Comparison of ENCODE assay signal across 11 mouse cellular contexts in genomic region chr3:130794142-130794925, GRCm38 (mm10).
DNase-seq lines count a peak whose midpoint lies in the region; ATAC-seq and TF ChIP-seq lines count a peak whose summit lies in the region.
"Had no signal": no experiment of that assay in that cellular context is flagged by ENCODE, and none has a peak within 500 bp of the region (broad histone marks: within the 10 kb centered on the region; RNA-seq: fewer than 3 reads in every experiment).

No protein-coding gene starts in this region.

- peak; percentile 39 for TF ChIP-seq CTCF in lung, embryonic 14.5 days (IDR thresholded peaks at IDR 0.05; ENCODE audit: low read depth)
- peak; percentile 58 for TF ChIP-seq CTCF in stomach, postnatal 0 days (IDR thresholded peaks at IDR 0.05; ENCODE audit: low read depth)

- no peak overlapping the region for H3K4me3 ChIP-seq in heart, embryonic 10.5 days
- no peak overlapping the region for H3K4me3 ChIP-seq in lung, embryonic 14.5 days (ENCODE audit: low read depth, low read length)
- H3K4me3 ChIP-seq in stomach, postnatal 0 days (ENCODE audit: low read depth, low read length): no peak overlapping the region
- H3K4me3 ChIP-seq: erythroblast, embryonic 14.5 days; heart, embryonic 15.5 days; neural tube, embryonic 15.5 days had no signal

- 0 out of 2 replicates have a peak, but pooled peaks cover 2% of the 10 kb centered on the region for H3K36me3 ChIP-seq in heart, embryonic 10.5 days
- H3K36me3 ChIP-seq in lung, embryonic 14.5 days (ENCODE audit: insufficient read depth): no peaks in the 10 kb centered on the region
- H3K36me3 ChIP-seq in stomach, postnatal 0 days (ENCODE audit: control insufficient read depth, insufficient read depth, low read length): no peaks in the 10 kb centered on the region
- H3K36me3 ChIP-seq: heart, embryonic 15.5 days; neural tube, embryonic 15.5 days had no signal

- ATAC-seq in lung, embryonic 14.5 days (ENCODE audit: insufficient read depth): no peak
- no peak for ATAC-seq in stomach, postnatal 0 days (ENCODE audit: low FRiP score, low TSS enrichment)

- DNase-seq in heart, embryonic 10.5 days (ENCODE audit: low spot score): peak; percentile 53
- no peak for DNase-seq in heart, adult 8-10 months (ENCODE audit: low spot score)
- no peak for DNase-seq in lung, embryonic 14.5 days
- DNase-seq in lung, postnatal 14 days: no peak
- peak; percentile 64 for DNase-seq in R1 (ENCODE audit: low read depth, low spot score)
- no peak for DNase-seq in stomach, postnatal 0 days (ENCODE audit: low spot score)
- DNase-seq in adipocyte (ENCODE audit: low spot score): no peak
- DNase-seq in MN1 (ENCODE audit: low spot score): no peak

- no peak for TF ChIP-seq EP300 in stomach, postnatal 0 days (optimal IDR thresholded peaks at IDR 0.05)

- H3K4me1 ChIP-seq in heart, embryonic 10.5 days: peaks cover 9% of the 10 kb centered on the region; the same call in 1 of the 2 replicates
- no peaks in the 10 kb centered on the region for H3K4me1 ChIP-seq in lung, embryonic 14.5 days (ENCODE audit: insufficient read depth)
- no peaks in the 10 kb centered on the region for H3K4me1 ChIP-seq in stomach, postnatal 0 days (replicated peaks; ENCODE audit: control insufficient read depth, insufficient read depth)
- H3K4me1 ChIP-seq: neural tube, embryonic 15.5 days had no signal

- no peak overlapping the region for H3K9ac ChIP-seq in lung, embryonic 14.5 days
- no peak overlapping the region for H3K9ac ChIP-seq in stomach, postnatal 0 days (ENCODE audit: low read length)
- H3K9ac ChIP-seq: heart, embryonic 15.5 days; neural tube, embryonic 15.5 days had no signal

- H3K9me3 ChIP-seq in heart, embryonic 10.5 days: no peaks in the 10 kb centered on the region
- no peaks in the 10 kb centered on the region for H3K9me3 ChIP-seq in lung, embryonic 14.5 days (ENCODE audit: low read depth, low read length)
- no peaks in the 10 kb centered on the region for H3K9me3 ChIP-seq in stomach, postnatal 0 days (ENCODE audit: control insufficient read depth, low read length)
- H3K9me3 ChIP-seq: heart, embryonic 15.5 days; neural tube, embryonic 15.5 days had no signal

- no peak overlapping the region for H3K27ac ChIP-seq in heart, embryonic 10.5 days
- no peak overlapping the region for H3K27ac ChIP-seq in lung, embryonic 14.5 days (ENCODE audit: low read depth)
- H3K27ac ChIP-seq in stomach, postnatal 0 days (replicated peaks): no peak overlapping the region
- H3K27ac ChIP-seq: heart, embryonic 15.5 days; neural tube, embryonic 15.5 days had no signal

- H3K27me3 ChIP-seq in heart, embryonic 10.5 days (ENCODE audit: insufficient read depth, poor library complexity, severe bottlenecking): no peaks in the 10 kb centered on the region
- no peaks in the 10 kb centered on the region for H3K27me3 ChIP-seq in lung, embryonic 14.5 days (ENCODE audit: insufficient read depth, low read length)
- no peaks in the 10 kb centered on the region for H3K27me3 ChIP-seq in stomach, postnatal 0 days (ENCODE audit: control insufficient read depth, insufficient read depth, low read length)
- H3K27me3 ChIP-seq: heart, embryonic 15.5 days; neural tube, embryonic 15.5 days had no signal

- WGBS in heart, embryonic 10.5 days: 30% methylated on average over 13 of the region's 13 CpGs
- 33% methylated on average over 10 of the region's 13 CpGs for WGBS in lung, embryonic 14.5 days
- WGBS in stomach, postnatal 0 days: 43% methylated on average over 9 of the region's 13 CpGs

- no peak overlapping the region for H3K4me2 ChIP-seq in lung, embryonic 14.5 days
- no peak overlapping the region for H3K4me2 ChIP-seq in stomach, postnatal 0 days (replicated peaks; ENCODE audit: low read depth)
- H3K4me2 ChIP-seq: heart, embryonic 15.5 days; neural tube, embryonic 15.5 days had no signal

Comparison
In these comparisons a context has a peak if more than half of its experiments do, and no peak if none do; other contexts are left out.
1. DNase-seq: peak in heart, embryonic 10.5 days (single experiment) and R1 (single experiment); none in heart, adult 8-10 months (single experiment), lung, embryonic 14.5 days (single experiment), lung, postnatal 14 days (single experiment), stomach, postnatal 0 days (single experiment), adipocyte (single experiment) and MN1 (single experiment).